Mouse (Mus musculus) v-Abl transformed pro-B cells (cell line): ENCODE measurements at regions not wholly inside any gene's neighbourhood (a gene's known extent, or its start where the extent isn't known, plus 50 kb on each side); places are given as distances from the start of the nearest gene placed in this dataset.
"Not testable (repeated sequence)": the region's sequence is repeated elsewhere in the genome, so short reads cannot be mapped to it uniquely, and the experiment has no call there.

Source experiments
- in situ Hi-C, 2 experiments: fragments of 400-800 bp; cut with MboI; formaldehyde crosslinking; loops; one replicate each; pipeline ENCODE4 v1.15.1; 2025; ENCODE audit not compliant: unreplicated experiment in 2 of 2

- in situ Hi-C loops, result loop anchor here in 1 of 2 experiments (10.0 kb wide), 1 partner anchor 47 kb away; no protein-coding TSS in a partner anchor
These were observed 88.3 kb downstream of the Anxa5 start for GRCm38 (mm10) chr3:36387431-36387830.

DNA sequence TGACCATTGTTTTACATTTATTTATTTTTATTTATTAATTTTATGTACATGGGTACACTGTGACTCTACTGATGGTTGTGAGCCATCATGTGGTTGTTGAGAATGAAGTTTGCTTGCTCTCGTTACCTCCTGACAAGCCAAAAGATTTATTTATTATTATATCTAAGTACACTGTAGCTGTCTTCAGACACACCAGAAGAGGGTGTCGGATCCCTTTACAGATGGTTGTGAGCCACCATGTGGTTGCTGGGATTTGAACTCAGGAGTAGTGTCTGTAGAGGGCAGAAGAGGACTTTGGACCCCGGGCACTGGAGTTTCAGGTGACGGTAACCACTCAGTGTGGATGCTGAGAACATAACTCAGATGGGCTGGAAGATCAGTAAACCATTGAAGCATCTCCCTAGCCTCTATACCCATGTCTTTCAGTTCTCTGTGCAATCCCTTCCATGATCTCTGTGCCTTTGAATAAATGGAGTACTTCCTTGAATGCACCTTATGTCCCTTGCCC is 92.2 kb downstream of the Anxa5 start:
- in situ Hi-C loops, result loop anchor here in 1 of 2 experiments (10.0 kb wide), 1 partner anchor 51 kb away; no protein-coding TSS in a partner anchor

DNA sequence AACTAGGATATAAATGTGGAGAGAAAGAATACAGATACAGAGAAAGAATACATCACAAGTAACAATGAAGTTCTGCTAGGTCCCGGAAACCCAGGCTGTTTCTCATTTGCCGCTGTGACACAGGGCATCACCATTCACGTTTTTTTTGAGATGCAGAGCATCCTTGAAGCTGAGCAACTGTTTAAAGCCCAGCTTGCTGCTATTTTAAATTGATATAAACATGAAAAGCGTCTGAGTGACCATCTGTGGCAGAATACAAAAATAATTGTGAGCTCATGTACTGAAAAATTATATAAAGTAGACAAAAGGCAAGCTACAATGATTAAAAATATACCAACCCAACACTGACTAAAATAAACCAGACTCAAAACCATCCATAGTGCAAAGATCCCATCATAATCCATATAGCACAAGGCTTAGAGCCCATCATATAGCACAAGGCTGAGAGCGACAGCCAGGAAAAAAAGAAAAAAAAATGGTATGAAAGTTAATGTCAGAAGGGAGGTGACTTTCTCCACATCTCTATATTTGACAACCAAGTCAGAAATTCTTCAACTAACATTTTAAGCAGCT is 94.0 kb downstream of the Anxa5 start:
- in situ Hi-C loops, result loop anchor here in 1 of 2 experiments (10.0 kb wide), 1 partner anchor 53 kb away; no protein-coding TSS in a partner anchor

DNA sequence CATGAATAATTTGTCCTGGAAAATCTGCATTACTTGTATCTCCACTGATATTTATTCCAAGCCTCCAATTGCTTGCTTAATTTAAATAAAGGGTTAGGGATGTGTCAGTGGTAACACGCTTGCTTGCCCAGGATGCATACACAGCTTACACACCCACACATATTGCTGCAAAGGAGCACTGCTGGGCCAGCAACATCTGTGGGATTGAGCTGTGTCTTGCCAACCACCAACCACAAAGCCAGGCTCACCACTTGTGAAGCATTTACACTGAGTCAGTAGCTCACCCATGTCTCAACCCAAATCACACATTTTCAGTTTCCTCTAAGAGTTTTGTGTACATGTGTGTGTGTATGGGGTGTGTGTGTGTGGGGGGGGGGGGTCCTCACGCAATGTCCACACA is 100.0 kb downstream of the Anxa5 start:
- in situ Hi-C loops, result no loop called here

DNA sequence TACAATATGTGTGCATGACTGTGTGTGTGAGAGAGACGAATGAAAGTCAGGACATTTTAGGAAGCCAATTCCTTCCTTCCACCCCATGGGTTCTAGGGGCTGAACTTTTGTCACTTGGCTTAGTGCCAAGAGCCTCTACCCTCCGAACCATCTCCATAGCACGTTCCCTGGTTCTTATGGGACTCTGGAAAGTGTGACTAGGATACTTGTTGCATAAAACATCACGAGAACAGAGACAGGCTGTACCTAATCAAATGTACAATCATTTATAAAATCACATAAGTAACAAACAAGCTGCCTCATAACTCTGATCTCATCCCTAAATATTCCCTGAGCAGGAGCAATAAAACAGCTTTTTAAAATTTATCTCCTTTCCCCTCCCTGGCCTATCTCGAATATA is 100.8 kb downstream of the Anxa5 start:
- in situ Hi-C loops, result loop anchor here in 1 of 2 experiments (5.0 kb wide), 1 partner anchor 52 kb away; no protein-coding TSS in a partner anchor

DNA sequence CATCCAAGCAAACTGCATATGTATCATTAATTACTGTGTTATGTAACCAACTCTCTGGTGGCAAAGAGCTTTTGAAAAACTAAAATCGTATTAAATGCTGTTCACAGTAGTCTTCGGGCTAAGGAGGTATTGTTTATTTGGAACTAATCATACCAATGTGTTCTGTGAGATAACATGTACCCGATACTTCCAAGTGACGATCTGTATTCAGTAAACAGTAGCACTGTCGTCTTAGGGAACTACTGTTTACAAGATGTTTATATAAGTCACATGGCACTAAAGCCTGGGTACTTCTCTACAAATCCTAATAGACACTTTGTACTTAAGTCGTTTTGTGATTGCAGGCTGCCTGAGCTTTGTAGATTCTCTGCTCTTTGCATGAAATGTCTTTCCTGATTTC is 114.8 kb downstream of the Anxa5 start:
- in situ Hi-C loops, result no loop called here

- in situ Hi-C loops, result not testable (repeated sequence)
These were observed 121.5 kb downstream of the Anxa5 start for GRCm38 (mm10) chr3:36354201-36354600.

GRCm38 (mm10) chr3:36352032-36352742 is 123.5 kb downstream of the Anxa5 start:
- in situ Hi-C loops, result no loop called here

- in situ Hi-C loops, result no loop called here
These were observed 126.6 kb downstream of the Anxa5 start for GRCm38 (mm10) chr3:36349073-36349472.

DNA sequence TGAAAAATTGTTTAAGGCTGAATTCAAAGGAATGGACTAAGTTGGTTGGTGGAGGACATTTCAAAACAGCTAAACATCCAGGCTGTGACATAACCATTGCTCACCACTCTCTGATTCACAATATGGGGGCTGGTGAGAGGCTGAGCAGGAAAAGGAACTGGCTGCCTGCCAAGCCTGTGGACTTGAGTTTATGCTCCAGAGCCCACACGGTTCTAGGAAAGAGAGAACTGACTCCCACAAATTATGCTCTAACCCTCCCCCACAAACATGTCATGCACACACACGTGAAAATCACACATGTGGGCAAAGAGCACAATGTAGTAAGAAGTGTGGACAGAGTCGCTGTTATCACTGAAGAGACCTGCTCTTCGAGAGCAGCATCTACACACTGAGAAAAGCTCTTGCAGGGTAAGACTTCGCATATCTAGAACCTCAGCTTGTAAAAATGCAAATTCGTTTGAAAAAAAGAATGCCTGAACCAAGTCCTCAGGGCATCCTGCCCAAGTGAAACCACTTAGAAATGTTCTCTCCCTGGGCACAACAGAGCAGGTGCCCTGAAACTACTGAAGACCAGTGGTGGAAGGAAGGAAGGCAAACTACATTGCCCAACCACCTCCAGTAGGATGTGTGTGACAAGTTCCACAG is 118.9 kb upstream of the Qrfpr start:
- in situ Hi-C loops, result no loop called here

DNA sequence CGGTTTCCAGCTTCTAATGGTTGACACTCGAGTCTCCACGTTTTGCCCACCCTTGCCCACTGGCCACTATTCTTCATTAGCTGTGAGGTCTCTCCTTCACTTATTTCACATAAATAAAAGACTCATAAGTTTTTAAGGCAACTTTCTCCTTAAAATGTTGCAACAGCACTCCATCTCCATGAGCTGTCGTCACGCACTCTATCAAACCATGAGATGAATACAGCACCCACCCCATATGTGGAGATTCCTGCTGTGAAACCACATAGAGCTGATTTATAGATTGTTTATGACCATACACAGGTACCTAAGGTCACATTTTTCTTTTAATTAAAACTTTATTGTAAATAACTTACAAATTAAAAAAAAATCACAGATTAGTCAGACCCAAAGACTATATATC is 117.5 kb upstream of the Qrfpr start:
- in situ Hi-C loops, result loop anchor here (10.0 kb wide), 2 partner anchors 85 to 125 kb away; no protein-coding TSS in a partner anchor

GRCm38 (mm10) chr3:36334279-36334678 is 112.2 kb upstream of the Qrfpr start:
- in situ Hi-C loops, result loop anchor here (10.0 kb wide), 2 partner anchors 91 to 119 kb away; no protein-coding TSS in a partner anchor

DNA sequence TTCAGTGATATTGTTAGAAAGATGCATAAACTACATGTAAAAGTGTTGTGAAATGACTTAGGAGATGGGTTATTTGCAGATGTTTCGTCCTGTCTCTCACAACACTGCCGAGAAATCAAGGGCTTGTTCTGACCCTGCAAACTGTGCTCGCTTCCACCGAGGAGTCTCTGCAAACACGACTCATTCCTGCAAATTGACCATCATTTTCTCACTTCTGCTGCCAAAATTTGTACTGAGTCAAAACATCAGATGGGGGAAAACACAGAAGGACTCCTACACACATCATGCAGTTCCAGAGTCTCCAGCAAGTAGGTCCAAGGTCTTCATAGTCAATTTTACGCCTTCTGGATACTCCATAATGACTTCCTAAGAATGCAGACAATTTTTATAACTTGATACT is 109.9 kb upstream of the Qrfpr start:
- in situ Hi-C loops, result loop anchor here (10.0 kb wide), 2 partner anchors 93 to 117 kb away; no protein-coding TSS in a partner anchor

GRCm38 (mm10) chr3:36330656-36331055 is 108.5 kb upstream of the Qrfpr start:
- in situ Hi-C loops, result loop anchor here (10.0 kb wide), 2 partner anchors 94 to 116 kb away; no protein-coding TSS in a partner anchor

- in situ Hi-C loops, result loop anchor here (10.0 kb wide), 2 partner anchors 95 to 115 kb away; no protein-coding TSS in a partner anchor
These were observed 107.5 kb upstream of the Qrfpr start for GRCm38 (mm10) chr3:36329631-36330030.

GRCm38 (mm10) chr3:36328927-36329326 is 106.8 kb upstream of the Qrfpr start:
- in situ Hi-C loops, result no loop called here

GRCm38 (mm10) chr3:36318635-36319034 is 96.5 kb upstream of the Qrfpr start:
- in situ Hi-C loops, result no loop called here

- in situ Hi-C loops, result no loop called here
These were observed 89.2 kb upstream of the Qrfpr start for GRCm38 (mm10) chr3:36311337-36311736.

DNA sequence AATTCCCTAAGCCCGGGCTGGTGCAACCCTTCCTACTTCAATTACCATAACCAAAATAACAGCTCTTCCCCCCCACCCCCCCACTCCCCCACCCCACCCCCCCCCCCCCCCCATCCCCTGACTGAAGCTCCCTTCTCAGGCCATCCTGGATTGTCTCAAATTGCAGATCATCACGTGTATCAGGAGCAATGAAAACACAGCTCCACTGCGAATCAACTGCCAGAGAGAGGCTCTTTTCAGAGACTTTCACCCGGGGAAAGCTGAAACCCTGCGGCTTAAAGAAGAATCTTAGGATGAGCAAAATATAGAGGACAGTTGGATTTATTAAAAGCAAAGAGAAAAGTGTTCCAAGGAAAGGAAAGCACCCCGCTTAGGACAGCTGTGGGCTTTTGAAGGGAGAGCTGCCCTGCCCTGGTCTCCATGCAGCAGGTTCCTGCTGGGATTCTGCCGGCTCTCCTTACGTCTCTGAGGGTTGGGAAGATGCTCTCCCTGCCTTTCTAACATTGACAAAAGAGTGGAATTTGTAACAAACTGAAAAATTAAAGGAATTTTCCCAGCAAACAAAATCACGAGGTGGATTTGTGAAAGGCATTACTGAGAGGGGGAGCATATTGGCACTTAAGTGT is 88.6 kb upstream of the Qrfpr start:
- in situ Hi-C loops, result no loop called here

DNA sequence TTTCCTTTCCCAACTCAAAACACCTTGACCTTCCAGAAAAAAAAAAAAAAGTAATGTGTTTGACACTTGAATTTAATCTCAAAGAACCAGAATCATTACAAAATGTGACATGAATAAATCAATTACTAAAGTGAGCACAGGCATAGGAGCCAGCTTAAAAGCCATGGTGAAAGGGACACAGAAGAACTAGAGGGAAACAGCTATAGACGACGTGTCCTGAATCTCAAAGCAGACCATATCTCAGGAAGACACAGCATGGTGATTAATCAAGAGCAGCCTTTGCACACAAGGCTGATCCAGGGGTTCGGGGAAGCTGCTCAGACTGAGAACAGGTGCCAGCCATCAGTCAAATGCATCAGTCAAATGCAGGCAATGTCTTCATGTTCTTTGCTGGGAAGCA is 74.7 kb upstream of the Qrfpr start:
- in situ Hi-C loops, result no loop called here

DNA sequence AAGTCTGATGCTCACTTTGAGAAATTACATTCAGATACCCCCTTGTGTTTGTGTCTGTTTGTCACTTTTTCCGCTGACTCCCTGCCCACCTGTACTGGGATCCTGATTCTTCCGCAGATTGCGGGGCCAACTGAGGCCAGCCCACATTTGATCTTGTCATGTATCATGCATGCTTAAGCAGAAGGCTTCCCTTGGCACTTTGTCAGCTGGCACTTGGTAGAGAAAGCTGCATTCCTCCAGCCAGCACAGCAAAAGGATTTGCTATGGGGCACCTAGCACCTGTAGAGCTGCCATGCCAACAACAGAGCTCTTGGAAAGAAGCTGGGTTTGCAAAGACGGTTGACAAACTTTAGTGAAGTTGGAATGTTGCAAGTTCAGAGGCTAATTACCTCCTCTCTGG is 69.9 kb upstream of the Qrfpr start:
- in situ Hi-C loops, result no loop called here
